Mouse (Mus musculus): ENCODE measurements around the gene Dscam. TPM values are rescaled to one million over a fixed set of nuclear protein-coding genes. Genes with fewer than 3 reads are reported as not detected.
A peak's percentile ranks its signal among the peaks of the same experiment; 100 is the strongest.

Gene Dscam
- polyA plus RNA-seq, 1 experiment from 2014 or later: 0.05 TPM

DNA sequence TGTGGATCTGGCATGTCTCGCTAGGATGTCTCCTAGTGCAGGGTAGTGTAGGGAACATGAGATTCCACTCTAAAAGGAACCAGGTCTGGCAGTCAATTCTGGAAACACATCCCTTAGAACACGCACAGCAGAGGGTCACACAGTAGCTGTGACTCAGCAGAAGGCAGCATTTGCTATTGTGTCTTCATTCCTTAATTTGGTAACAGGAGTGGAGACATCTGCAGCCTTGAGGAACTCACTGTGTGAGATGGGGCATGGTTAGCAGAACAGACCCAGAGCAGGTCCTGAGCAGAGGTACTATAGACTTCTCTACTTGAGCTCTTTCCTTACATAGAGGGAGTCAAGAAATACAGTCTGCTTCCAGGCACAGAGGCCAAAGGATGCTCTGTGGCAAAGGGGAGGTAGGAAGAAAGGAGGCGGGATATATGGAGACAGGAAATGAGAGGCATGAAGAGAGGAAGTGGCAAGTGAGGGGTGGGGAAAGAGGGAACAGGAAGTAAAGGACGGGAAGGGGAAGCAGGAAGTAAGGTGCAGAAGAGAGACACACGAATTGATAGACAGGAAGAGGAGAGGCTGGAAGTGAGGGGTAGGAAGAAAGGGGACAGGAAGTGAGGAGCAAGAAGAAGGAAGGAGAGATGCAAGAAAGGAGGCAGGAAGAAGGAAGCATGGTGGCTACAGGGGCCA, 488.1 kb downstream of the Dscam start:
- no peaks in the 10 kb centered on the region for H3K4me1 ChIP-seq (replicated peaks; ENCODE audit: insufficient read depth, low read length)
- DNase-seq (ENCODE audit: low spot score): no peak
- H3K9me3 ChIP-seq (replicated peaks; ENCODE audit: low read length): no peaks in the 10 kb centered on the region
- no peak for TF ChIP-seq CTCF (IDR thresholded peaks at IDR 0.05; ENCODE audit: low read depth)
- WGBS: 64% methylated on average over 5 of the region's 5 CpGs
- no peak overlapping the region for H3K4me2 ChIP-seq (ENCODE audit: low read length)
- no peaks in the 10 kb centered on the region for H3K36me3 ChIP-seq (ENCODE audit: insufficient read depth, low read length)
- no peak for ATAC-seq (replicated peaks; ENCODE audit: low FRiP score, low read depth)
- H3K27ac ChIP-seq: no peak overlapping the region
- H3K27me3 ChIP-seq (ENCODE audit: insufficient read depth, low read length): no peaks in the 10 kb centered on the region
- no peak overlapping the region for H3K4me3 ChIP-seq (replicated peaks; ENCODE audit: low read depth, low read length)
- H3K9ac ChIP-seq (ENCODE audit: low read depth, low read length): no peak overlapping the region

DNA sequence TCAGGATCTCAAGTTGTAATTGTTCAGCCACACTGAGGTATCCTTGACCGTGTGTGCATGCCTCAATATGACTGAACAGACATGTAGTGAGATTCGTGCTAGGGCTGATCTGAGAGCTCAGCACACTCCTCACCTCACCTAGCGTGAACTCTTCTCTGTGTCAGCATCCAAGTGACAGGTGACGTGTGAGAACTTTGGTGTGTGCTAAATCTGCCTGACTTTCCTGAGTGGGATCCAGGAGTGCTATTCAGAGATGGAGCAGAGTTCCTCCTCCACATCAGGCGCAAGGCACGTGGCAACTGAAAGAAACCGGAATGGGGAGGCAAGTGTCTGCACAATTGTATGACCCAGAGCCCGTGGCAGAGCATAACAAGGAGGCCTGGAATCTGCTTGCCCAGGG, 490.6 kb downstream of the Dscam start:
- H3K27me3 ChIP-seq (ENCODE audit: insufficient read depth, low read length): no peaks in the 10 kb centered on the region
- H3K4me2 ChIP-seq (ENCODE audit: low read length): no peak overlapping the region
- no peak for ATAC-seq (replicated peaks; ENCODE audit: low FRiP score, low read depth)
- no peaks in the 10 kb centered on the region for H3K4me1 ChIP-seq (replicated peaks; ENCODE audit: insufficient read depth, low read length)
- no peaks in the 10 kb centered on the region for H3K9me3 ChIP-seq (replicated peaks; ENCODE audit: low read length)
- H3K27ac ChIP-seq: no peak overlapping the region
- WGBS: 85% methylated on average over 8 of the region's 8 CpGs
- DNase-seq (ENCODE audit: low spot score): no peak
- TF ChIP-seq CTCF (IDR thresholded peaks at IDR 0.05; ENCODE audit: low read depth): no peak
- H3K9ac ChIP-seq (ENCODE audit: low read depth, low read length): no peak overlapping the region
- H3K36me3 ChIP-seq (ENCODE audit: insufficient read depth, low read length): no peaks in the 10 kb centered on the region
- no peak overlapping the region for H3K4me3 ChIP-seq (replicated peaks; ENCODE audit: low read depth, low read length)

GRCm38 (mm10) chr16:96677471-96677870, 493.1 kb downstream of the Dscam start:
- Histone ChIP-seq H3K36me3 (ENCODE audit: insufficient read depth, low read length) (no peaks in the 10 kb centered on the region), H3K4me1 (replicated peaks; ENCODE audit: insufficient read depth, low read length) (no peaks in the 10 kb centered on the region), H3K27ac (no peak overlapping the region), H3K4me3 (replicated peaks; ENCODE audit: low read depth, low read length) (no peak overlapping the region), H3K9ac (ENCODE audit: low read depth, low read length) (no peak overlapping the region), H3K9me3 (replicated peaks; ENCODE audit: low read length) (no peaks in the 10 kb centered on the region), H3K4me2 (ENCODE audit: low read length) (no peak overlapping the region), H3K27me3 (ENCODE audit: insufficient read depth, low read length) (no peaks in the 10 kb centered on the region)
- DNase-seq (ENCODE audit: low spot score) (no peak), ATAC-seq (replicated peaks; ENCODE audit: low FRiP score, low read depth) (no peak)
- no peak for TF ChIP-seq CTCF (IDR thresholded peaks at IDR 0.05; ENCODE audit: low read depth)
- 35% methylated on average over 2 of the region's 2 CpGs for WGBS

- no peaks in the 10 kb centered on the region for H3K36me3 ChIP-seq (ENCODE audit: insufficient read depth, low read length)
- no peak for TF ChIP-seq CTCF (IDR thresholded peaks at IDR 0.05; ENCODE audit: low read depth)
- no peak for ATAC-seq (replicated peaks; ENCODE audit: low FRiP score, low read depth)
- H3K9ac ChIP-seq (ENCODE audit: low read depth, low read length): no peak overlapping the region
- no peak overlapping the region for H3K4me2 ChIP-seq (ENCODE audit: low read length)
- WGBS: 69% methylated on average over 1 of the region's 1 CpGs
- no peak for DNase-seq (ENCODE audit: low spot score)
- H3K9me3 ChIP-seq (replicated peaks; ENCODE audit: low read length): no peaks in the 10 kb centered on the region
- H3K4me1 ChIP-seq (replicated peaks; ENCODE audit: insufficient read depth, low read length): no peaks in the 10 kb centered on the region
- H3K27ac ChIP-seq: no peak overlapping the region
- H3K4me3 ChIP-seq (replicated peaks; ENCODE audit: low read depth, low read length): no peak overlapping the region
- H3K27me3 ChIP-seq (ENCODE audit: insufficient read depth, low read length): no peaks in the 10 kb centered on the region
These were observed 493.9 kb downstream of the Dscam start for GRCm38 (mm10) chr16:96676663-96677062.

DNA sequence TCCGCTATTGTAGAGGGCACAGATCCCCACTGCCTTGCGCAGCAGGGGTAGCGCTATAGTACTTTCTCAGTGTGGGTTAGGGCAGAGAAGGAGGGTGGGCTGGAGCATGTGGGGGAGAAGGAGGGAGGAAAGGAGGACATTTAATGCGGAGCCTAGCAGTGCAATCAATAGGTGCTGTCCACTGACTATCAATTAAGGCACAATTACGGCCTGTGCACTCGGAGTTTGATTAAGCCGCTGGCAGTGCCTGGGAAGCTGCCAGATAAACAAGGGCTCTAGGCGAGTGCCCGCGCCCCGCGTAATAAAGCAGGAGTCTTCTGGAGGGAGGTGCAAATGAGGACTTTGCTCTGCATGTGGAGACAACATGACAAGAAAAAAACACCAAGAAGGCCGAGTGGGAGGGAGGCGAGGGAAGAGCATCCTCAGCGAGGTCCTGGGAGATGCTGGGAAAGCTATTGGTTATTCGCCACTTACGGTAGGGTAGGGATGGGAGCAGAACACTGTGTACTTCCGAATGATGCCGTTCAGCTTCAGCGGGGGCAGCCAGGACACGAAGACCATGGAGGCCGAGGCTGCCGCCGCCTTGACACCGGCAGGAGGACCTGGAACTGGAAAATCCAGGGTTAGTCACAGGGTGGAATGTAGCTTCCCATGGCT, 497.2 kb downstream of the Dscam start:
- Histone ChIP-seq H3K36me3 (ENCODE audit: insufficient read depth, low read length) (no peaks in the 10 kb centered on the region), H3K4me3 (replicated peaks; ENCODE audit: low read depth, low read length) (no peak overlapping the region), H3K27ac (no peak overlapping the region), H3K9ac (ENCODE audit: low read depth, low read length) (no peak overlapping the region), H3K4me2 (ENCODE audit: low read length) (no peak overlapping the region), H3K4me1 (replicated peaks; ENCODE audit: insufficient read depth, low read length) (no peaks in the 10 kb centered on the region), H3K9me3 (replicated peaks; ENCODE audit: low read length) (no peaks in the 10 kb centered on the region), H3K27me3 (ENCODE audit: insufficient read depth, low read length) (no peaks in the 10 kb centered on the region)
- DNase-seq (ENCODE audit: low spot score): peak; percentile 8
- 0 out of 2 replicates have a peak, but pooled peaks have one; percentile 38 for ATAC-seq (replicated peaks; ENCODE audit: low FRiP score, low read depth)
- WGBS: 56% methylated on average over 25 of the region's 25 CpGs
- TF ChIP-seq CTCF (IDR thresholded peaks at IDR 0.05; ENCODE audit: low read depth): no peak

DNA sequence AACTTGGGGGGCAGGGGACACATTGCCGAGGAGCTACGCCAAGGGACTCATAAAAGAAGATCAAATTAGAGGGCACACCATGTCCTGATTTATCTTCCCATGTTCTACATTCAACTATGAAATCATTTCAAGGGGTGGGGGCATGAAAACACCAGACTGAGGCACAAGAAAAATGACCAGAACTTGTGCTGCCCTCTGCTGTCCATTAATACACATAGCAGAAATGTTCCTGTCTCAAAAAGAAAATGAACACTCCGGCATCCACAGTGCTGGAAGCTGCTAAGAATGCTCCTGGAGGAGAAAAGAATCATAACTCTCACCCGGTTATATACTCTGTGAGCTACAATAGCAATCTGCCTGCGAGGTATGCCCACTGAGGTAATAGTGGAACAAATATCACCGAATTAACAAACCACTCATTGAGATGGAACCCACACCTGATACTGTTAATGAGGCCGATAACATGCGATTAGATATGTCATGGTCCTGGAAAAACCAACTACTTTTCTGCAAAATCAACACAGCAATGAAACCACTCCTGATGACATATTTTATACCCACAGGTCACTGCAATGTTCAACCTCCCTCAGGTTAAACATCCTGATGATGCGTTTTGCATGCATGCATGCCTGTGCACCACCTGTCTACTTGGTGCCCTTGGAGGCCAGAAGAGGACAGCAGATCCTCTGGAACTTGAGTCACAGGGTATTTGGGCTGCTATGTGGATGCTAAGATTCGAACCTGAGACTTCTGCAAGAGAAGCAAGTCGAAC, 498.8 kb downstream of the Dscam start:
- Histone ChIP-seq H3K9me3 (replicated peaks; ENCODE audit: low read length) (no peaks in the 10 kb centered on the region), H3K4me1 (replicated peaks; ENCODE audit: insufficient read depth, low read length) (no peaks in the 10 kb centered on the region), H3K27ac (no peak overlapping the region), H3K9ac (ENCODE audit: low read depth, low read length) (no peak overlapping the region), H3K27me3 (ENCODE audit: insufficient read depth, low read length) (no peaks in the 10 kb centered on the region), H3K4me2 (ENCODE audit: low read length) (no peak overlapping the region), H3K36me3 (ENCODE audit: insufficient read depth, low read length) (no peaks in the 10 kb centered on the region), H3K4me3 (replicated peaks; ENCODE audit: low read depth, low read length) (no peak overlapping the region)
- no peak for ATAC-seq (replicated peaks; ENCODE audit: low FRiP score, low read depth)
- TF ChIP-seq CTCF (IDR thresholded peaks at IDR 0.05; ENCODE audit: low read depth): peak; percentile 75
- 58% methylated on average over 11 of the region's 11 CpGs for WGBS
- peak; percentile 78 for DNase-seq (ENCODE audit: low spot score)

Data from kidney, postnatal 0 days (tissue).